Mouse (Mus musculus) hindbrain, embryonic 16.5 days (tissue): ENCODE measurements around the gene Ankrd42. TPM values are rescaled to one million over a fixed set of nuclear protein-coding genes. Genes with fewer than 3 reads are reported as not detected.

Experiments used
- ATAC-seq: fragments of 200-750 bp; cut with Nextera tagmentation; 2 replicates; pipeline ENCODE4 v1.8.0; 2017; ENCODE audit warnings: moderate TSS enrichment, moderate library complexity
- H3K27ac ChIP-seq: fragments of 300-500 bp; sonication (generic); 2 replicates; pipeline ENCODE4 v1.5.1; 2014; ENCODE audit warnings: low read depth, mild to moderate bottlenecking, control low read depth, low read length, moderate library complexity
- H3K27me3 ChIP-seq: fragments of 300-500 bp; sonication (generic); replicated peaks from 2 replicates; pipeline ENCODE4 v1.6.1; 2014; ENCODE audit warnings: low read length; ENCODE audit not compliant: control insufficient read depth, insufficient read depth
- H3K36me3 ChIP-seq: fragments of 300-500 bp; sonication (generic); 2 replicates; pipeline ENCODE4 v1.6.1; 2014; ENCODE audit warnings: mild to moderate bottlenecking, low read length, moderate library complexity, mixed read lengths; ENCODE audit not compliant: control insufficient read depth, insufficient read depth
- H3K4me1 ChIP-seq: fragments of 300-500 bp; sonication (generic); 2 replicates; pipeline ENCODE4 v1.6.1; 2014; ENCODE audit warnings: low read depth, low read length; ENCODE audit not compliant: control insufficient read depth, insufficient read depth
- H3K4me2 ChIP-seq: fragments of 300-500 bp; sonication (generic); 2 replicates; pipeline ENCODE4 v1.6.1; 2014; ENCODE audit warnings: mild to moderate bottlenecking, low read length, control low read depth, moderate library complexity
- H3K4me3 ChIP-seq: fragments of 300-500 bp; sonication (generic); 2 replicates; pipeline ENCODE4 v1.5.1; 2014; ENCODE audit warnings: mild to moderate bottlenecking, low read length, control low read depth, moderate library complexity
- H3K9ac ChIP-seq: fragments of 300-500 bp; sonication (generic); 2 replicates; pipeline ENCODE4 v1.6.1; 2014; ENCODE audit warnings: low read depth, mild to moderate bottlenecking, control low read depth, low read length, moderate library complexity
- H3K9me3 ChIP-seq: fragments of 300-500 bp; sonication (generic); 2 replicates; pipeline ENCODE4 v1.6.1; 2014; ENCODE audit warnings: mild to moderate bottlenecking, low read length, moderate library complexity; ENCODE audit not compliant: control insufficient read depth
- WGBS: fragments of 180-500 bp; shearing (Covaris S2); extraction: QIAGEN DNeasy Blood & Tissue Kit; methylation state at CpG from one replicate; pipeline ENCODE4 v1.1.7; 2014; 5-methylcytosine and 5-hydroxymethylcytosine counted together
- polyA plus RNA-seq: library from polyadenylated mRNA; unstranded; fragments of >200 nt; fragmentation: Nextera tagmentation; extraction: Ambion mirVana; gene quantifications from 2 replicates; pipeline ENCODE4 v1.2.1, GENCODE M21; 2015

Ankrd42 gene
- polyA plus RNA-seq, 1 experiment from 2014 or later: 23.4 TPM

GRCm38 (mm10) chr7:92653329-92653728 is 16.4 kb upstream of the Ankrd42 start:
- H3K4me1 ChIP-seq: no peaks in the 10 kb centered on the region
- no peak overlapping the region for H3K4me2 ChIP-seq
- no peak overlapping the region for H3K4me3 ChIP-seq
- ATAC-seq: no peak
- H3K36me3 ChIP-seq: peaks cover 20% of the 10 kb centered on the region
- H3K9me3 ChIP-seq: no peaks in the 10 kb centered on the region
- H3K27me3 ChIP-seq: no peaks in the 10 kb centered on the region
- no peak overlapping the region for H3K27ac ChIP-seq
- H3K9ac ChIP-seq: no peak overlapping the region
- 100% methylated on average over 1 of the region's 1 CpGs for WGBS

DNA sequence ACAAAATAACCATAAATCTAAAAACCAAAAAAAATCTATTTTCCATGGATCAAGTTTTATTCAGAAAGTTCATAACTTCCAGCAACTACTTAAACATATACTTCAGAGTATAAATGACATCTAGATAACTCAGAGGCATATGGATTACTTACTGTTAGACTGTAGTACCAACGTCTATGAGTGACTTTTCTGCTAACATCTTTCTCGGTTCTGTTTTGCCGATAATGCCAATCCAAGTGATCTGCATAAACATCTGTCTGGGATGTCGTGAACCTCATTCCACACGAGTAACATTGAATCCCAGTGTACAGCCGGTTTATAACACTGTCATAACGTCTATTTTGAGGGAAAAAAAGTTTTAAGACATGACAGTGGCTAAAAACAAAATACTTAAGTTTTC is 10.8 kb upstream of the Ankrd42 start:
- no peaks in the 10 kb centered on the region for H3K4me1 ChIP-seq
- ATAC-seq: no peak
- WGBS: 91% methylated on average over 7 of the region's 7 CpGs
- H3K4me3 ChIP-seq: no peak overlapping the region
- H3K27ac ChIP-seq: no peak overlapping the region
- no peaks in the 10 kb centered on the region for H3K9me3 ChIP-seq
- no peak overlapping the region for H3K9ac ChIP-seq
- peaks cover 14% of the 10 kb centered on the region for H3K36me3 ChIP-seq
- no peak overlapping the region for H3K4me2 ChIP-seq
- no peaks in the 10 kb centered on the region for H3K27me3 ChIP-seq

DNA sequence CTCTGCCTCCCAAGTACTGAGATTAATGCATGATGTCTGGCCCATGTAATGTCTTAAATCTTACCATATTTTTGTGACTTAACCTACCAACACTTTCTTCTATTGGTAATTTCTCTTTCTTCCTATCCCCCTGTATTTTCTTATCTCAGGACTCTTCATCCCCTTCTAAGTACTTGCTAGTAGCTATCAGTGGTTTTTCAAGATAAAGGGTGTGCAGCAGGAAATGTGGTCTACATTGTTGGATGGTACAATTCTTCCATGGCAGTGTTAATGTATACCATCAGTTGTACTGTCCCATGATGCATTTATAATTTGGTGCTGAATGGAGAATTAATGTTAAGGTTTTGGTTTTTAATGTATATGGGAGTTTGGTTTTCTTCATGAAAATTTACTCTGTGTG is 5.4 kb upstream of the Ankrd42 start:
- H3K27me3 ChIP-seq: no peaks in the 10 kb centered on the region

DNA sequence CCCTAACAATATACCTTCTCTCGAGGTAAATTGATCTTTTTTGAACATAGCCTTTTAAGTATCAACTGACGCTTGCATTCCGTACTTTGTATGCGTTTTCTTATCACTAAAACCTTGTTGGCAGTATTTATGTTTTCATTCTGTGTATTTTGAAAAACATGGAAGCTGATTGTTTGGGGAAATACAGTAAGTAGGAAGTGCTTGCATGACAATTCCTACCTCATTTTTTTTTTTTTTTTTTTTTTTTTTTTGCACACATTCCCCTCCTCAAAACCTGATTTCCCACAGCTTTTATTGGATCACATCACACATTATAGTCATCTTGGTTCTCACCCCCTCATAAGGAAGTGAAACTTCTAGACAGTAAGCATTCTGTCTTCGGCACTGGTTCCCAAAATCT is 1.1 kb upstream of the Ankrd42 start:
- no peak overlapping the region for H3K9ac ChIP-seq
- no peaks in the 10 kb centered on the region for H3K9me3 ChIP-seq
- no peaks in the 10 kb centered on the region; the same call in 1 of the 2 replicates for H3K36me3 ChIP-seq
- WGBS: 92% methylated on average over 5 of the region's 5 CpGs
- no peak overlapping the region for H3K27ac ChIP-seq
- ATAC-seq: no peak
- H3K27me3 ChIP-seq: no peaks in the 10 kb centered on the region
- peaks cover 18% of the 10 kb centered on the region for H3K4me1 ChIP-seq
- H3K4me2 ChIP-seq: peak overlapping the region; percentile 85
- peak overlapping the region; percentile 92 for H3K4me3 ChIP-seq

More for the DNA sequence above, 5.4 kb upstream of the Ankrd42 start:
- Histone ChIP-seq H3K27ac (no peak overlapping the region), H3K36me3 (peaks cover 10% of the 10 kb centered on the region), H3K4me3 (no peak overlapping the region), H3K4me1 (peaks cover 8% of the 10 kb centered on the region), H3K9ac (no peak overlapping the region), H3K9me3 (no peaks in the 10 kb centered on the region), H3K4me2 (no peak overlapping the region)
- ATAC-seq: no peak

- Histone ChIP-seq H3K9me3 (no peaks in the 10 kb centered on the region), H3K4me3 (peak overlapping the region; percentile 92), H3K9ac (peak overlapping the region; percentile 89), H3K36me3 (no peaks in the 10 kb centered on the region; the same call in 1 of the 2 replicates), H3K4me1 (peaks cover 18% of the 10 kb centered on the region), H3K4me2 (peak overlapping the region; percentile 99), H3K27me3 (no peaks in the 10 kb centered on the region), H3K27ac (peak overlapping the region; percentile 75)
- 1% methylated on average over 49 of the region's 49 CpGs for WGBS
- peak; percentile 79 for ATAC-seq
Observed at GRCm38 (mm10) chr7:92636295-92637011, 489 bp downstream of the Ankrd42 start.

DNA sequence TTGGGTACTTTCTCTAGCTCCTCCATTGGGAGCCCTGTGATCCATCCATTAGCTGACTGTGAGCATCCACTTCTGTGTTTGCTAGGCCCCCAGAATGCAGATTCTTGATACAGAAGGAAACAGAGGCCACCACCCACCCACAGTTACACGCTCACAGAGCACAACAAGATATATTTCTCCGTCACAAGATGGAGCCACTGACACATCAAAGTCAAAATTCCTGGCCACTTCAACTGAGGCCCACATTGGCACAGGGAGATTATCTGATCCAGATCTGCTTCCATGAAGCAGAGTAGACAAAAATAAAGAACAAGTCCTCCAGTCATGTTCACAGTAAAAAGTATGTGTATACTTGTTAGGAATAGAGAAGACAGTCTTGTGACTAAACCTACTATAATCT is 6.8 kb downstream of the Ankrd42 start:
- Histone ChIP-seq H3K36me3 (no peaks in the 10 kb centered on the region), H3K9me3 (no peaks in the 10 kb centered on the region), H3K4me3 (no peak overlapping the region), H3K27ac (no peak overlapping the region), H3K27me3 (no peaks in the 10 kb centered on the region), H3K4me1 (no peaks in the 10 kb centered on the region), H3K4me2 (no peak overlapping the region), H3K9ac (no peak overlapping the region)
- WGBS: 38% methylated on average over 2 of the region's 2 CpGs
- 0 out of 2 replicates have a peak, but pooled peaks have one; percentile 63 for ATAC-seq

GRCm38 (mm10) chr7:92624488-92624887 is 12.5 kb downstream of the Ankrd42 start:
- no peaks in the 10 kb centered on the region for H3K27me3 ChIP-seq
- 52% methylated on average over 2 of the region's 2 CpGs for WGBS
- H3K9me3 ChIP-seq: peaks cover 2% of the 10 kb centered on the region; the same call in 1 of the 2 replicates
- H3K4me2 ChIP-seq: no peak overlapping the region
- no peak overlapping the region for H3K9ac ChIP-seq
- H3K27ac ChIP-seq: no peak overlapping the region
- H3K4me3 ChIP-seq: no peak overlapping the region
- ATAC-seq: no peak
- peaks cover 3% of the 10 kb centered on the region; the same call in 1 of the 2 replicates for H3K36me3 ChIP-seq
- no peaks in the 10 kb centered on the region for H3K4me1 ChIP-seq

- H3K4me3 ChIP-seq: no peak overlapping the region
- no peaks in the 10 kb centered on the region for H3K4me1 ChIP-seq
- no peaks in the 10 kb centered on the region for H3K9me3 ChIP-seq
- no peak overlapping the region for H3K4me2 ChIP-seq
- H3K9ac ChIP-seq: no peak overlapping the region
- H3K27me3 ChIP-seq: no peaks in the 10 kb centered on the region
- H3K27ac ChIP-seq: no peak overlapping the region
- peaks cover 22% of the 10 kb centered on the region for H3K36me3 ChIP-seq
- 78% methylated on average over 7 of the region's 7 CpGs for WGBS
- no peak for ATAC-seq
Observed at GRCm38 (mm10) chr7:92610830-92611229, 26.1 kb downstream of the Ankrd42 start.

GRCm38 (mm10) chr7:92604961-92605360 is 32.0 kb downstream of the Ankrd42 start:
- Histone ChIP-seq H3K27me3 (no peaks in the 10 kb centered on the region), H3K9me3 (peaks cover 4% of the 10 kb centered on the region; the same call in 1 of the 2 replicates), H3K4me1 (no peaks in the 10 kb centered on the region), H3K27ac (no peak overlapping the region), H3K9ac (no peak overlapping the region), H3K4me2 (no peak overlapping the region), H3K36me3 (peaks cover 26% of the 10 kb centered on the region), H3K4me3 (no peak overlapping the region)
- WGBS: 93% methylated on average over 7 of the region's 7 CpGs
- ATAC-seq: no peak
